Mouse (Mus musculus) embryonic fibroblast, embryonic 13.5 days (primary cell): ENCODE results near the gene Tmem182.

Experiments used
- CTCF ChIP-seq: IDR thresholded peaks from 2 replicates; pipeline ENCODE4 v1.5.1; 2011; ENCODE audit warnings: mild to moderate bottlenecking, control low read depth, low read length, moderate library complexity, borderline replicate concordance; ENCODE audit not compliant: insufficient read depth
- POLR2A ChIP-seq: IDR thresholded peaks from 2 replicates; pipeline ENCODE4 v1.6.1; 2011; ENCODE audit warnings: low read depth, mild to moderate bottlenecking, control low read depth, low read length, moderate library complexity

DNA sequence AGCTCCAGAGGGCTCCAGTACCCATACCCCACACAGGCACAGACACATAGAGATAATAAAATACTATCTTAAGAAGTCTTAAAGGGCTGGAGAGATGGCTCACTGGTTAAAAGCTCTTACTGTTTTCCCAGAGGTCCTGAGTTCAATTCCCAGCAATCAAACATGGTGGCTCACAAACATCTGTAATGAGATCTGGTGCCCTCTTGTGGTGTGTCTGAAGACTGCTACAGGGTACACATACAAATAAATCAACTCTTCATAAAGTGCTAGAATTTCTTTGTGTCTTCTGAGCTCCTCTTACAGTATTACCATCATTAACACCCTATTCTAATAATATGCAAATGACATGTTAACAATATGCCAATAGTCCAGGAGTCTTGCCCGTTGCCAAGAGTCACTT, 41.4 kb upstream of the Tmem182 start:
- TF ChIP-seq CTCF (no peak), POLR2A (no peak)
